Mouse (Mus musculus) liver, embryonic 14.5 days (tissue): ENCODE data around the gene Gm20379. TPM values are rescaled to one million over a fixed set of nuclear protein-coding genes. Genes with fewer than 3 reads are reported as not detected.

Experiments used
- ATAC-seq: fragments of 200-750 bp; cut with Nextera tagmentation; 2 replicates; pipeline ENCODE4 v1.8.0; 2017; ENCODE audit warnings: moderate number of reproducible peaks, mild to moderate bottlenecking, moderate library complexity; ENCODE audit not compliant: insufficient read depth
- DNase-seq, 3 experiments: peaks; one replicate each; pipeline ENCODE4 v3.0.0-alpha.2; 2012 to 2013; ENCODE audit warnings: low read depth in 3 of 3, low spot score in 3 of 3
- H3K27ac ChIP-seq: fragments of 300-500 bp; sonication (generic); 2 replicates; pipeline ENCODE4 v1.5.1; 2014; ENCODE audit warnings: moderate library complexity, mild to moderate bottlenecking, control low read depth, inconsistent platforms
- H3K27me3 ChIP-seq: fragments of 300-500 bp; sonication (generic); 2 replicates; pipeline ENCODE4 v1.6.1; 2014; ENCODE audit warnings: mild to moderate bottlenecking, low read length, moderate library complexity; ENCODE audit not compliant: control insufficient read depth, insufficient read depth
- H3K36me3 ChIP-seq: fragments of 300-500 bp; sonication (generic); replicated peaks from 2 replicates; pipeline ENCODE4 v1.6.1; 2014; ENCODE audit warnings: low read depth; ENCODE audit not compliant: control insufficient read depth, insufficient read depth
- H3K4me1 ChIP-seq, 2 experiments: fragments of 200-500 bp in 1 of 2; fragments of 300-500 bp in 1 of 2; sonication (generic) in 1 of 2; replicated peaks; 2 replicates each; pipeline ENCODE4 v1.6.1; 2012 to 2014; ENCODE audit warnings: antibody characterized with exemption in 1 of 2, inconsistent platforms in 1 of 2, low read length in 1 of 2; ENCODE audit not compliant: control insufficient read depth in 2 of 2, insufficient read depth in 2 of 2
- H3K4me2 ChIP-seq: fragments of 300-500 bp; sonication (generic); 2 replicates; pipeline ENCODE4 v1.6.1; 2014; ENCODE audit warnings: low read depth, mild to moderate bottlenecking, control low read depth, moderate library complexity
- H3K4me3 ChIP-seq, 2 experiments: fragments of 200-500 bp in 1 of 2; fragments of 300-500 bp in 1 of 2; sonication (generic) in 1 of 2; 2 replicates each; pipeline ENCODE4 v1.5.1; 2012 to 2014; ENCODE audit warnings: low read depth in 2 of 2, low read length in 2 of 2, mild to moderate bottlenecking in 2 of 2, control low read depth in 1 of 2, inconsistent platforms in 1 of 2, moderate library complexity in 1 of 2; ENCODE audit not compliant: insufficient read depth in 1 of 2
- H3K9ac ChIP-seq: fragments of 300-500 bp; sonication (generic); replicated peaks from 2 replicates; pipeline ENCODE4 v1.6.1; 2014; ENCODE audit warnings: mild to moderate bottlenecking, control low read depth, moderate library complexity
- H3K9me3 ChIP-seq: fragments of 300-500 bp; sonication (generic); 2 replicates; pipeline ENCODE4 v1.6.1; 2016; ENCODE audit warnings: low read length, mixed read lengths; ENCODE audit not compliant: control insufficient read depth
- CTCF ChIP-seq: IDR thresholded peaks from 2 replicates; pipeline ENCODE4 v1.5.1; 2016; ENCODE audit warnings: antibody characterized with exemption, low read depth, control low read depth
- EP300 ChIP-seq: IDR thresholded peaks from 2 replicates; pipeline ENCODE4 v1.6.1; 2016; ENCODE audit warnings: antibody characterized with exemption, low read depth
- WGBS: fragments of 180-500 bp; shearing (Covaris S2); extraction: QIAGEN DNeasy Blood & Tissue Kit; methylation state at CpG from one replicate; pipeline ENCODE4 v1.1.7; 2014; ENCODE audit not compliant: insufficient replicate concordance; 5-methylcytosine and 5-hydroxymethylcytosine counted together
- polyA plus RNA-seq, 2 experiments: library from polyadenylated mRNA; depleted of rRNA in 1 of 2; stranded (reverse) in 1 of 2; unstranded in 1 of 2; fragments of >200 nt; fragmentation: Nextera tagmentation in 1 of 2; extraction: Ambion mirVana in 1 of 2; gene quantifications; 2 replicates each; pipeline versions ENCODE4 v1.2.1 to v1.2.3; 2012 to 2014

Gene Gm20379
- polyA plus RNA-seq, 2 experiments = 0.19 TPM; not detected in 1

DNA sequence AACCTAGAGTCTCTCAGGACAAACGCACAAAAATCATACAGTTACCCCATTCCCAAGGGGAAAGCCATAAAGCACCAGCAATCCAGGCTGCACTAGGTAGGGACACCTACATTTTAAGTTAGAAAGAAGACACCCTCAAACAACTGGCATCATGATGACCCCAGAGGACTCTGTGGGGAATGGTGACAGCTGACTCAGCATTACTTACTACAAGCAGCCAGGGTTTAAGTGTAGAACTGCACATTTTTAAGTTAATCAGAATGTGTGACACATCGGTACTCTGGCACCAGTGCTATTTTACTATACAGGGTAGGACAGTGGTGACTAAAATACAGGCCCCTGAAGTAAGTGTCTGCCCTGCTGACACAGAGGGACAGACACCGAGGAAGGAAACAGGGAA is 24.8 kb downstream of the Gm20379 start:
- H3K4me3 ChIP-seq = no peak overlapping the region

DNA sequence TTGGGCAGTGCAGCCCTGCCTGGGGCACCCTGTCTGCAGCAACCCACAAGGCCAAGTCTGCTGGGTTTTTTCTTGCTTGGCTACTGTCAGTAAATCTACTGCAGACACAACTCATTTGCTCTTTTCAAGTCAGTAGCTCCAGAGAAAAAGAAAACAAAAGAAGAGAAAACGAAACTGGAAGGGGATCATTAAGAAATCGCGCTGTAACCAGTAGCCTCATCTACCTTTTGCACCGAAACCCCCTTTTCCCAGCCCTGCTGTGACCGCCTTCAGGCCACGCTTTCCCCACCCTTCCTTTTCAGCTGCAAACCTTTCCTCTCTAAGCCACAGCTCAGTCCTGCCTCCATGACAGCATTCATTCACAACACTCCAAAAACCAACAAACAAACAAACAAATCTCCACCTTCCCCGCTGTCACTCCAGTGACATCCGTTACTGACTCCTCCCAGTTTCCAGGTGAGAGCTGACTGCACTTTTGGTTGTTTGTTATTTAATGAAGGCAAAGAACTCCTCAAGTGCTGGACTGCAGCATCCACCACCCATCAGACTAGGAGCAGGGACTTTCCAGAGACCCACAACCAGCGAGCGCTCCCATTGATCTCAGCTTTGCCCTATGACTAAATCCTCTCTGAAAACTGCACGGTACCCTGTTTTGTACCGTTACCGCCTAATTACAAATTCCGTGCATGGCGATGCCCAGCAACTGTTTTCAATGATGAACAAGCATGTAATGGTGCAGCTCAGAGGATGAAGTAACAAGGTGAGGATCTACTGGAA is 26.5 kb downstream of the Gm20379 start:
- Histone ChIP-seq H3K4me1 (peaks cover 0 to 3% of the 10 kb centered on the region in 2 experiments; a peak in 1 of 4 replicates), H3K27me3 (no peaks in the 10 kb centered on the region), H3K27ac (no peak overlapping the region), H3K36me3 (no peaks in the 10 kb centered on the region), H3K4me2 (no peak overlapping the region), H3K9me3 (no peaks in the 10 kb centered on the region), H3K9ac (no peak overlapping the region), H3K4me3 (no peak overlapping the region)
- ATAC-seq (no peak), DNase-seq (no peak)
- no peak for TF ChIP-seq EP300
- no peak for TF ChIP-seq CTCF
- WGBS = 84% methylated on average over 15 of the region's 15 CpGs

More for the DNA sequence above, 24.8 kb downstream of the Gm20379 start:
- DNase-seq = no peak
- H3K27ac ChIP-seq = no peak overlapping the region
- H3K4me2 ChIP-seq = no peak overlapping the region
- no peak for TF ChIP-seq CTCF
- TF ChIP-seq EP300 = no peak
- no peak overlapping the region for H3K9ac ChIP-seq
- ATAC-seq = no peak
- H3K9me3 ChIP-seq = no peaks in the 10 kb centered on the region
- 85% methylated on average over 3 of the region's 3 CpGs for WGBS
- H3K27me3 ChIP-seq = no peaks in the 10 kb centered on the region
- H3K4me1 ChIP-seq = peaks cover 0 to 5% of the 10 kb centered on the region in 2 experiments; a peak in 1 of 4 replicates
- H3K36me3 ChIP-seq = no peaks in the 10 kb centered on the region

DNA sequence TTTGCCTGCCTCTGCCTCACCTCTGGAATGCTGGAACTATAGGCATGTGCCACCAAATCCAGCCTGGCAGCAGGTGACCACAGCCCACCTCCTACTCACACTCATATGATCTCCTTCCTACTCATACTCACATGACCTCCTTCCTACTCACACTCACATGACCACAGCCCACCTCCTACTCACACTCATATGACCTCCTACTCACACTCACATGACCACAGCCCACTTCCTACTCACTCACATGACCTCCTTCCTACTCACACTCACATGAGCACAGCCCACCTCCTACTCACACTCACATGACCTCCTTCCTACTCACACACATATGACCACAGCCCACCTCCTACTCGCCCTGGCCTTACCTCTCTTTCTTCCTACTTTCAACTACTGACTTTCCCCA is 31.1 kb downstream of the Gm20379 start:
- Histone ChIP-seq H3K27me3 (no peaks in the 10 kb centered on the region), H3K9me3 (no peaks in the 10 kb centered on the region), H3K4me3 (no peak overlapping the region), H3K36me3 (no peaks in the 10 kb centered on the region; the same call in 1 of the 2 replicates), H3K4me2 (no peak overlapping the region), H3K4me1 (no peaks in the 10 kb centered on the region), H3K9ac (no peak overlapping the region), H3K27ac (no peak overlapping the region)
- WGBS = 65% methylated on average over 1 of the region's 1 CpGs
- TF ChIP-seq EP300 (no peak), CTCF (no peak)
- DNase-seq (no peak), ATAC-seq (no peak)

DNA sequence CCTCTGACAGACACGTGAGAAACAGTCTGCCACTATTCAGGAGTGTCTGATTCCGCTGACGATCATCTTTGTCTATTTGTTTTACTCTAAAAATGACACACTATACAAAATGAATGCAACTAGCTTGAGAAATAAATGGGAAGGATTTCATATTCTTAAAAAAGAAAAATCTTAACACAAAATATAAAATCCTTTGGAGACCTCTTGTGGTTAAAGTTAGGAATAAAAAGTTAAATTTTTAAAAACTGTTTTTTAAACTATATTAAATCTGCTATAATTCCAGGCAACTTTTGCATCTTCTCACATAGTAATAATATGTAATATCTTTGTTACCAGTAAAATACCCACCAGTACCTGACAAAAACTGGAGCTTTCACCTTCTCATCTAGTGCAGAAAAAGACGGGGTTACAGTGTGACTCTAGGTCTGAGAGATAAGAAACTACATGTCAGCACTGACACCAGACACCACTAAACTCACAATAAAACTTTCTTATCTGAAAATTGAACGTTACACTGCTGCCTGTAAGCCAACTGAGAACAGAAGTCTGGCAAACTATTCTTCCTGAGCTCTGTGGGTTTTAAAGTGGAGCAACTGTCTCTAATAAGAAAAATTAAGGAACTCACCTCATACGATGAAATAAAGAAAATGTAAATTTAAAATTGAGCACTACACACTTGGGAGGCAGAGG is 32.1 kb downstream of the Gm20379 start:
- no peak for ATAC-seq
- Histone ChIP-seq H3K4me3 (no peak overlapping the region), H3K27ac (no peak overlapping the region), H3K36me3 (no peaks in the 10 kb centered on the region; the same call in 1 of the 2 replicates), H3K9me3 (no peaks in the 10 kb centered on the region), H3K27me3 (no peaks in the 10 kb centered on the region), H3K9ac (no peak overlapping the region), H3K4me2 (no peak overlapping the region), H3K4me1 (no peaks in the 10 kb centered on the region)
- TF ChIP-seq CTCF (no peak), EP300 (no peak)
- DNase-seq = no peak
- WGBS = 51% methylated on average over 6 of the region's 6 CpGs

DNA sequence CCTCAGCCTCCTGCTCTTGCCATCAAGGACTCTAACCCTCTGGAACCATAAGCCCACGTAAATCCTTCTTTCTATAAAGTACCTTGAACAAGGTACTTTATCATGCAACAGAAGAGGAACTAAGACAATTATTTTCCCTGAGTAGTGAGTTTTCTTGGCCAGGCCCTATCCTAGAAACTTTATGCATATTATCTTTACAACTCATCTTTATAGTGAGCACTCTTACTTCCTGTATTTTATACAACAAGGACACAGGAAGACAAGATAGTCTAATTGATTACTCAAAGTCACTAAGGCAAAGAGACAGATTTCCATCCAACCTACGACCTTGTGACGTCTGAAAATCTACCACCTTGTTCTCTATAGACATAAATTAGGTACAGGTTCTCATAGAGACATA is 34.0 kb downstream of the Gm20379 start:
- ATAC-seq = no peak
- H3K27ac ChIP-seq = no peak overlapping the region
- H3K36me3 ChIP-seq = peaks cover 7% of the 10 kb centered on the region
- no peak for TF ChIP-seq EP300
- TF ChIP-seq CTCF = no peak
- H3K4me1 ChIP-seq = no peaks in the 10 kb centered on the region
- 63% methylated on average over 3 of the region's 3 CpGs for WGBS
- H3K9ac ChIP-seq = no peak overlapping the region
- H3K27me3 ChIP-seq = no peaks in the 10 kb centered on the region
- H3K4me2 ChIP-seq = no peak overlapping the region
- no peaks in the 10 kb centered on the region for H3K9me3 ChIP-seq
- H3K4me3 ChIP-seq = no peak overlapping the region
- DNase-seq = no peak
